Mouse (Mus musculus) CH12.LX (cell line): Measurements from ENCODE around the gene Wdfy2.

Experiments used
- CHD1 ChIP-seq: IDR thresholded peaks from 2 replicates; pipeline ENCODE4 v1.6.1; 2012; ENCODE audit warnings: low read depth, low read length, improper control_type of control experiment, inconsistent platforms
- CHD2 ChIP-seq: IDR thresholded peaks from 2 replicates; pipeline ENCODE4 v1.6.1; 2011; ENCODE audit warnings: low read length, improper control_type of control experiment
- CTCF ChIP-seq, 2 experiments: IDR thresholded peaks in 1 of 2; conservative IDR thresholded peaks in 1 of 2; 2 replicates each; pipeline ENCODE4 v1.5.1; 2011 to 2012; ENCODE audit warnings: low read depth in 2 of 2, low read length in 2 of 2, improper control_type of control experiment in 1 of 2, inconsistent platforms in 1 of 2, mild to moderate bottlenecking in 1 of 2, moderate library complexity in 1 of 2
- EP300 ChIP-seq: IDR thresholded peaks from 2 replicates; pipeline ENCODE4 v1.6.1; 2011; ENCODE audit warnings: low read length, improper control_type of control experiment
- HCFC1 ChIP-seq: IDR thresholded peaks from 2 replicates; pipeline ENCODE4 v1.6.1; 2012; ENCODE audit warnings: low read depth, mild to moderate bottlenecking, inconsistent platforms, low read length, improper control_type of control experiment
- MEF2A ChIP-seq: IDR thresholded peaks from 2 replicates; pipeline ENCODE4 v1.6.1; 2014; ENCODE audit warnings: low read depth, mild to moderate bottlenecking, inconsistent platforms, low read length, improper control_type of control experiment, borderline replicate concordance
- PAX5 ChIP-seq: IDR thresholded peaks from 2 replicates; pipeline ENCODE4 v1.6.1; 2012; ENCODE audit warnings: low read length, inconsistent platforms, mixed read lengths
- POLR2A ChIP-seq: IDR thresholded peaks from 2 replicates; pipeline ENCODE4 v1.6.1; 2011; ENCODE audit warnings: low read depth, mild to moderate bottlenecking, improper control_type of control experiment, low read length
- RAD21 ChIP-seq: IDR thresholded peaks from 2 replicates; pipeline ENCODE4 v1.6.1; 2011; ENCODE audit warnings: low read depth, mild to moderate bottlenecking, low read length, improper control_type of control experiment, moderate library complexity
- SIN3A ChIP-seq: IDR thresholded peaks from 2 replicates; pipeline ENCODE4 v1.6.1; 2012; ENCODE audit warnings: low read length, improper control_type of control experiment, inconsistent platforms
- TBP ChIP-seq: conservative IDR thresholded peaks from 2 replicates; pipeline ENCODE4 v1.6.1; 2011; ENCODE audit warnings: low read depth, low read length, improper control_type of control experiment
- UBTF ChIP-seq: IDR thresholded peaks from 2 replicates; pipeline ENCODE4 v1.6.1; 2012; ENCODE audit warnings: low read depth, mild to moderate bottlenecking, inconsistent platforms, low read length, improper control_type of control experiment, moderate library complexity
- ZC3H11A ChIP-seq: IDR thresholded peaks from 2 replicates; pipeline ENCODE4 v1.6.1; 2012; ENCODE audit warnings: low read depth, mild to moderate bottlenecking, inconsistent platforms, low read length, improper control_type of control experiment
- ZNF384 ChIP-seq: IDR thresholded peaks from 2 replicates; pipeline ENCODE4 v1.6.1; 2012; ENCODE audit warnings: low read depth, low read length, improper control_type of control experiment, inconsistent platforms

- no peak for TF ChIP-seq ZNF384
- no peak for TF ChIP-seq MEF2A
- no peak for TF ChIP-seq TBP
- no peak for TF ChIP-seq CTCF (conservative IDR thresholded peaks at IDR 0.05 in 1 of 2, IDR thresholded peaks at IDR 0.05 in 1 of 2; ENCODE audit: low read depth in 2 of 2, low read length in 2 of 2)
- no peak for TF ChIP-seq EP300
- TF ChIP-seq POLR2A, result no peak
- TF ChIP-seq CHD2, result no peak
- TF ChIP-seq RAD21, result no peak
- TF ChIP-seq UBTF, result no peak
- TF ChIP-seq CHD1, result no peak
- no peak for TF ChIP-seq SIN3A
- TF ChIP-seq ZC3H11A, result no peak
- TF ChIP-seq PAX5, result no peak
- TF ChIP-seq HCFC1, result no peak
Measured at GRCm38 (mm10) chr14:62997777-62998176, 160.3 kb downstream of the Wdfy2 start, which contains the start of gene Defb47.
